Mouse (Mus musculus) frontal cortex, adult (tissue): ENCODE measurements around the gene Ercc1.

Experiments used
- ATAC-seq: cut with Nextera tagmentation; 2 replicates; pipeline ENCODE4 v1.9.2; 2017; ENCODE audit warnings: mild to moderate bottlenecking, moderate library complexity, mixed read lengths; ENCODE audit not compliant: low TSS enrichment

Ercc1 gene

GRCm38 (mm10) chr7:19365376-19365775, 20.8 kb downstream of the Ercc1 start:
- no peak for ATAC-seq

- no peak for ATAC-seq
Measured at GRCm38 (mm10) chr7:19368380-19368779, 23.8 kb downstream of the Ercc1 start.

GRCm38 (mm10) chr7:19369823-19370425, 25.3 kb downstream of the Ercc1 start:
- ATAC-seq = peak; percentile 81

- ATAC-seq = no peak
Measured at GRCm38 (mm10) chr7:19373367-19373766, 28.8 kb downstream of the Ercc1 start.

GRCm38 (mm10) chr7:19375368-19375767, 30.8 kb downstream of the Ercc1 start:
- ATAC-seq = no peak

GRCm38 (mm10) chr7:19376019-19376418, 31.4 kb downstream of the Ercc1 start:
- no peak for ATAC-seq

GRCm38 (mm10) chr7:19378049-19378448, 33.5 kb downstream of the Ercc1 start:
- ATAC-seq = no peak

- peak; percentile 97 for ATAC-seq
Measured at GRCm38 (mm10) chr7:19381377-19382165, 37.0 kb downstream of the Ercc1 start, which contains the start of gene Ercc2. Ercc2 (plus strand) TSS chr7:19382010.

- ATAC-seq = peak; percentile 51; the same call in 1 of the 2 replicates
Measured at GRCm38 (mm10) chr7:19382166-19382541, 37.6 kb downstream of the Ercc1 start.

- no peak for ATAC-seq
Measured at GRCm38 (mm10) chr7:19383708-19384107, 39.1 kb downstream of the Ercc1 start.

- 0 out of 2 replicates have a peak, but pooled peaks have one; percentile 39 for ATAC-seq
Measured at GRCm38 (mm10) chr7:19388699-19389413, 44.3 kb downstream of the Ercc1 start.

GRCm38 (mm10) chr7:19394484-19394883, 49.9 kb downstream of the Ercc1 start:
- ATAC-seq = no peak

GRCm38 (mm10) chr7:19399496-19400280, 55.1 kb downstream of the Ercc1 start:
- no peak for ATAC-seq

- no peak for ATAC-seq
Measured at GRCm38 (mm10) chr7:19400946-19401345, 56.4 kb downstream of the Ercc1 start.

- ATAC-seq = peak; percentile 54; the same call in 1 of the 2 replicates
Measured at GRCm38 (mm10) chr7:19402535-19403112, 58.0 kb downstream of the Ercc1 start.

- ATAC-seq = no peak
Measured at GRCm38 (mm10) chr7:19403731-19404296, 59.2 kb downstream of the Ercc1 start, which contains the start of gene Klc3. Klc3 (minus strand) TSS chr7:19404104.

GRCm38 (mm10) chr7:19404476-19404875, 59.9 kb downstream of the Ercc1 start, which contains the start of gene Ckm:
Ckm (plus strand) TSS chr7:19404776.
- no peak for ATAC-seq

- ATAC-seq = peak; percentile 50; the same call in 1 of the 2 replicates
Measured at GRCm38 (mm10) chr7:19405417-19405816, 60.8 kb downstream of the Ercc1 start.
